Mouse (Mus musculus) MEL (cell line): ENCODE data around the gene Rpl11. TPM values are rescaled to one million over a fixed set of nuclear protein-coding genes. Genes with fewer than 3 reads are reported as not detected.

Experiments used
- DNase-seq: peaks from one replicate; pipeline ENCODE4 v3.0.0; 2011; ENCODE audit warnings: low read depth, low spot score
- H3K27ac ChIP-seq: 2 replicates; pipeline ENCODE4 v1.5.1; 2012; ENCODE audit warnings: low read depth, mild to moderate bottlenecking, control low read depth, low read length, moderate library complexity; ENCODE audit not compliant: control insufficient read depth
- H3K27me3 ChIP-seq, 2 experiments: fragments of 150-350 bp in 1 of 2; sonication (generic) in 1 of 2; 2 replicates each; pipeline ENCODE4 v1.6.1; 2012; ENCODE audit warnings: low read length in 2 of 2, mild to moderate bottlenecking in 2 of 2, improper control_type of control experiment in 1 of 2, moderate library complexity in 1 of 2; ENCODE audit not compliant: insufficient read depth in 2 of 2, control insufficient read depth in 1 of 2
- H3K36me3 ChIP-seq, 2 experiments: 2 replicates each; pipeline ENCODE4 v1.6.1; 2012 to 2014; ENCODE audit warnings: low read length in 2 of 2, improper control_type of control experiment in 1 of 2, inconsistent platforms in 1 of 2, mild to moderate bottlenecking in 1 of 2; ENCODE audit not compliant: insufficient read depth in 2 of 2, control insufficient read depth in 1 of 2
- H3K4me1 ChIP-seq, 2 experiments: fragments of 150-350 bp in 1 of 2; sonication (generic) in 1 of 2; 2 replicates each; pipeline ENCODE4 v1.6.1; 2012; ENCODE audit warnings: low read length in 2 of 2, improper control_type of control experiment in 1 of 2, mild to moderate bottlenecking in 1 of 2; ENCODE audit not compliant: insufficient read depth in 2 of 2, control insufficient read depth in 1 of 2
- H3K4me3 ChIP-seq, 2 experiments: fragments of 150-350 bp in 1 of 2; sonication (generic) in 1 of 2; 2 replicates each; pipeline ENCODE4 v1.5.1; 2012; ENCODE audit warnings: low read depth in 2 of 2, low read length in 2 of 2, mild to moderate bottlenecking in 2 of 2, moderate library complexity in 2 of 2, control low read depth in 1 of 2, improper control_type of control experiment in 1 of 2; ENCODE audit not compliant: control insufficient read depth in 1 of 2, insufficient read depth in 1 of 2
- H3K79me2 ChIP-seq: 2 replicates; pipeline ENCODE4 v1.6.1; 2012; ENCODE audit warnings: mild to moderate bottlenecking, low read length, moderate library complexity; ENCODE audit not compliant: control insufficient read depth, poor library complexity, insufficient read depth
- H3K9ac ChIP-seq: 2 replicates; pipeline ENCODE4 v1.6.1; 2012; ENCODE audit warnings: low read depth, mild to moderate bottlenecking, control low read depth, low read length, moderate library complexity; ENCODE audit not compliant: control insufficient read depth, poor library complexity, severe bottlenecking
- H3K9me3 ChIP-seq: fragments of 150-350 bp; sonication (generic); replicated peaks from 2 replicates; pipeline ENCODE4 v1.6.1; 2012; ENCODE audit warnings: mild to moderate bottlenecking, low read length, improper control_type of control experiment, moderate library complexity; ENCODE audit not compliant: insufficient read depth
- BHLHE40 ChIP-seq: IDR thresholded peaks from 2 replicates; pipeline ENCODE4 v1.6.1; 2012; ENCODE audit warnings: low read depth, mild to moderate bottlenecking, inconsistent platforms, low read length, improper control_type of control experiment, borderline replicate concordance
- CHD2 ChIP-seq: IDR thresholded peaks from 2 replicates; pipeline ENCODE4 v1.6.1; 2011; ENCODE audit warnings: low read length, improper control_type of control experiment
- E2F4 ChIP-seq: IDR thresholded peaks from 2 replicates; pipeline ENCODE4 v1.6.1; 2011; ENCODE audit warnings: low read depth, low read length, improper control_type of control experiment, borderline replicate concordance
- ELF1 ChIP-seq: IDR thresholded peaks from 2 replicates; pipeline ENCODE4 v1.6.1; 2014; ENCODE audit warnings: low read depth, mild to moderate bottlenecking, inconsistent platforms, low read length, improper control_type of control experiment, moderate library complexity
- GABPA ChIP-seq: IDR thresholded peaks from 2 replicates; pipeline ENCODE4 v1.6.1; 2012; ENCODE audit warnings: low read depth, mild to moderate bottlenecking, inconsistent platforms, low read length, improper control_type of control experiment, moderate library complexity
- GATA1 ChIP-seq: IDR thresholded peaks from 2 replicates; pipeline ENCODE4 v1.6.1; 2011; ENCODE audit warnings: low read depth, low read length, improper control_type of control experiment
- MAFK ChIP-seq: IDR thresholded peaks from 2 replicates; pipeline ENCODE4 v1.6.1; 2011; ENCODE audit warnings: low read depth, mild to moderate bottlenecking, low read length, improper control_type of control experiment, borderline replicate concordance
- MAX ChIP-seq: IDR thresholded peaks from 2 replicates; pipeline ENCODE4 v1.6.1; 2011; ENCODE audit warnings: low read length, improper control_type of control experiment
- MAZ ChIP-seq: IDR thresholded peaks from 2 replicates; pipeline ENCODE4 v1.6.1; 2012; ENCODE audit warnings: low read depth, mild to moderate bottlenecking, inconsistent platforms, low read length, improper control_type of control experiment
- MEF2A ChIP-seq: IDR thresholded peaks from 2 replicates; pipeline ENCODE4 v1.6.1; 2014; ENCODE audit warnings: low read depth, mild to moderate bottlenecking, inconsistent platforms, low read length, improper control_type of control experiment; ENCODE audit not compliant: poor library complexity, insufficient replicate concordance, severe bottlenecking; ENCODE audit errors: extremely low read depth
- MXI1 ChIP-seq: IDR thresholded peaks from 2 replicates; pipeline ENCODE4 v1.6.1; 2011; ENCODE audit warnings: mild to moderate bottlenecking, low read depth, low read length, improper control_type of control experiment
- MYB ChIP-seq: IDR thresholded peaks from 2 replicates; pipeline ENCODE4 v1.6.1; 2011; ENCODE audit warnings: mild to moderate bottlenecking, low read depth, low read length, improper control_type of control experiment
- MYC ChIP-seq: IDR thresholded peaks from 2 replicates; pipeline ENCODE4 v1.6.1; 2011; ENCODE audit warnings: low read depth, mild to moderate bottlenecking, low read length, improper control_type of control experiment, moderate library complexity
- POLR2AphosphoS5 ChIP-seq: IDR thresholded peaks from 2 replicates; pipeline ENCODE4 v1.6.1; 2012; ENCODE audit warnings: low read depth, borderline replicate concordance, mild to moderate bottlenecking, inconsistent platforms, low read length, moderate library complexity, mixed read lengths
- RCOR1 ChIP-seq: IDR thresholded peaks from 2 replicates; pipeline ENCODE4 v1.6.1; 2012; ENCODE audit warnings: low read depth, mild to moderate bottlenecking, inconsistent platforms, low read length, improper control_type of control experiment
- SIN3A ChIP-seq: IDR thresholded peaks from 2 replicates; pipeline ENCODE4 v1.6.1; 2012; ENCODE audit warnings: low read length, improper control_type of control experiment, inconsistent platforms
- TBP ChIP-seq: IDR thresholded peaks from 2 replicates; pipeline ENCODE4 v1.8.0; 2011; ENCODE audit warnings: low read depth, low read length, improper control_type of control experiment
- TCF12 ChIP-seq: IDR thresholded peaks from 2 replicates; pipeline ENCODE4 v1.6.1; 2014; ENCODE audit warnings: low read depth, mild to moderate bottlenecking, inconsistent platforms, low read length, improper control_type of control experiment, moderate library complexity
- UBTF ChIP-seq: IDR thresholded peaks from 2 replicates; pipeline ENCODE4 v1.6.1; 2012; ENCODE audit warnings: low read depth, mild to moderate bottlenecking, inconsistent platforms, low read length, improper control_type of control experiment, moderate library complexity, borderline replicate concordance; ENCODE audit not compliant: insufficient read depth
- ZC3H11A ChIP-seq: IDR thresholded peaks from 2 replicates; pipeline ENCODE4 v1.6.1; 2012; ENCODE audit warnings: low read depth, mild to moderate bottlenecking, inconsistent platforms, low read length, improper control_type of control experiment
- ZNF384 ChIP-seq: IDR thresholded peaks from 2 replicates; pipeline ENCODE4 v1.6.1; 2012; ENCODE audit warnings: low read depth, mild to moderate bottlenecking, inconsistent platforms, low read length, improper control_type of control experiment
- polyA plus RNA-seq, 2 experiments: library from polyadenylated mRNA; stranded (reverse) in 1 of 2; unstranded in 1 of 2; fragments of >175 nt in 1 of 2; fragments of >200 nt in 1 of 2; gene quantifications; 2 replicates each; pipeline versions ENCODE4 v1.2.1 to v1.2.4; 2012; ENCODE audit warnings: low replicate concordance in 2 of 2, low read depth in 1 of 2; ENCODE audit not compliant: insufficient read length in 2 of 2, insufficient read depth in 1 of 2, missing spikeins in 1 of 2
- total RNA-seq: library from RNA; depleted of rRNA; stranded (reverse); fragments of 300-350 nt; gene quantifications from 2 replicates; pipeline ENCODE4 v1.2.3, GENCODE M21; 2012

Rpl11 gene
- total and polyA plus RNA-seq, 3 experiments = 2,003 to 2,603 TPM; not detected in 1

DNA sequence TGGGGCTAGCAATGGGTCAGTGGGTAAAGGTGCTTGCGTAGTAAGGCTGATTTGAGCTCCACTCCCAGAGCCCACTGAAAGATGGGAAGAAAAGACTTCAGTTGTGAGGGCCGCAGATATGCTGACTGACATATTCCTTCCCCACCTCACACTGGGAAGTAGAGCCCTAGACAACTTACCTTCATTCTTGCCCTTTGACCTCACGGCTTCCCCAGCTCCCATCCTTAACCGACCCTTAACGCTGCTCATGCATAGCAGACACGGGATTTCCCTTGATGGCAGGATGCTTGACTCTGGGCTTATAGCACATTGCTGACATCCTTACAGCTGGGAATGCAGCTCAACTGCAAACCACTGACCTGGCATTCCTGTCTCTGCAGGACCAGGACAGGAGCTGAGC is 6.3 kb downstream of the Rpl11 start:
- H3K36me3 ChIP-seq = peaks cover 10 to 20% of the 10 kb centered on the region in 2 experiments; a peak in 3 of 4 replicates
- H3K27ac ChIP-seq = no peak overlapping the region
- H3K9me3 ChIP-seq = no peaks in the 10 kb centered on the region
- H3K4me1 ChIP-seq = peaks cover 0 to 16% of the 10 kb centered on the region in 2 experiments; a peak in 2 of 4 replicates
- no peak overlapping the region for H3K9ac ChIP-seq
- no peak for TF ChIP-seq E2F4
- no peak for TF ChIP-seq MAZ
- no peak for TF ChIP-seq POLR2AphosphoS5
- TF ChIP-seq GABPA = no peak
- no peak for TF ChIP-seq MYC
- TF ChIP-seq TCF12 = no peak
- TF ChIP-seq MXI1 = no peak
- TF ChIP-seq ZC3H11A = no peak
- no peak for TF ChIP-seq RCOR1
- TF ChIP-seq UBTF = no peak
- no peak for TF ChIP-seq MAFK
- TF ChIP-seq BHLHE40 = no peak
- no peak for TF ChIP-seq TBP
- no peak for TF ChIP-seq ZNF384
- TF ChIP-seq CHD2 = no peak
- no peak for TF ChIP-seq MAX
- TF ChIP-seq MYB = no peak
- DNase-seq = no peak
- no peaks in the 10 kb centered on the region for H3K27me3 ChIP-seq
- H3K4me3 ChIP-seq = no peak overlapping the region
- H3K79me2 ChIP-seq = peaks cover 19% of the 10 kb centered on the region

DNA sequence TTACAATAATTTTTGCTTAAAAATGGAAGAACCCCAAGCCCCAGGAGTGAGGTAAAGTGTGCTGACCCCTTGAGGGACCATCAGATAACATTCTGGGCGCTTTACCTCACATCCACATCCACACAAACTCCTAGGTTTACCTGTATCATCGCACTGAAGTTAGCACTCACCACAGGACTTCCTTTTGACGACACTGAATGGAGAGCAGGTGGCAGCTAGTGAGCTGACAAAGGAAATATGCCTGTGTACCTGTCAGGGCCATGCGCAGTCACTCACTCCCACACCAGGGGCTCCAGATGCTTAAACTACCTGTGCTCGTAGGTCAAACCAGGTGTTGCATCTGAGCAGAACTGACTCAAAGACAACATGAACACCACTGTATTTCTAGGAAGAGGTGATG is 8.1 kb downstream of the Rpl11 start:
- Histone ChIP-seq H3K36me3 (peaks cover 2 to 11% of the 10 kb centered on the region in 2 experiments; a peak in 3 of 4 replicates), H3K79me2 (peaks cover 1% of the 10 kb centered on the region; the same call in 1 of the 2 replicates), H3K4me3 (no peak overlapping the region), H3K27ac (no peak overlapping the region)
- no peak for DNase-seq
- TF ChIP-seq ELF1 = no peak
- TF ChIP-seq BHLHE40 = no peak
- TF ChIP-seq MEF2A = no peak
- no peak for TF ChIP-seq SIN3A
- no peak for TF ChIP-seq GATA1
- TF ChIP-seq, all 39 proteins: peak for 0
- Histone ChIP-seq H3K27me3 (no peaks in the 10 kb centered on the region), H3K4me1 (0 out of 4 replicates have a peak, but pooled peaks cover 0 to 3% of the 10 kb centered on the region in 2 experiments), H3K9ac (no peak overlapping the region), H3K9me3 (no peaks in the 10 kb centered on the region)
